Mouse (Mus musculus) cerebellum, adult 2 months (tissue): ENCODE measurements around the gene Cenpf.

Source experiments
- CTCF ChIP-seq: fragments of 200-500 bp; IDR thresholded peaks from 2 replicates; pipeline ENCODE4 v1.5.1; 2011; ENCODE audit warnings: low read depth, mild to moderate bottlenecking, control low read depth, low read length, moderate library complexity, borderline replicate concordance; ENCODE audit not compliant: insufficient read depth
- POLR2A ChIP-seq: fragments of 200-500 bp; IDR thresholded peaks from 2 replicates; pipeline ENCODE4 v1.6.1; 2011; ENCODE audit warnings: low read length, control low read depth, borderline replicate concordance; ENCODE audit not compliant: insufficient read depth

- peak; percentile 84 for TF ChIP-seq CTCF
- no peak for TF ChIP-seq POLR2A
Observed at GRCm38 (mm10) chr1:189700990-189701389, 13.1 kb upstream of the Cenpf start.
